Mouse (Mus musculus): ENCODE results near the gene Cmtm6.

- TF ChIP-seq POLR2A (IDR thresholded peaks at IDR 0.05; ENCODE audit: low read depth, low read length), result no peak
- TF ChIP-seq CTCF (IDR thresholded peaks at IDR 0.05; ENCODE audit: extremely low read depth, insufficient read depth, insufficient read length, insufficient replicate concordance), result no peak
These were observed 36.1 kb downstream of the Cmtm6 start for GRCm38 (mm10) chr9:114767030-114767429.
